Mouse (Mus musculus): ENCODE results near the gene Gm34302. TPM values are rescaled to one million over a fixed set of nuclear protein-coding genes. Genes with fewer than 3 reads are reported as not detected.
A peak's percentile ranks its signal among the peaks of the same experiment; 100 is the strongest.

Gene Gm34302
- polyA plus RNA-seq, 1 experiment from 2014 or later = not detected

- H3K36me3 ChIP-seq = no peaks in the 10 kb centered on the region
- H3K27ac ChIP-seq = peak overlapping the region; percentile 19; the same call in 1 of the 2 replicates
- H3K4me1 ChIP-seq = no peaks in the 10 kb centered on the region
- no peak overlapping the region for H3K9ac ChIP-seq
- no peaks in the 10 kb centered on the region for H3K9me3 ChIP-seq (replicated peaks)
- 0 out of 2 replicates have a peak, but pooled peaks have one; percentile 58 for ATAC-seq (replicated peaks; ENCODE audit: low FRiP score)
- no peak overlapping the region for H3K4me3 ChIP-seq (replicated peaks)
- no peak overlapping the region for H3K4me2 ChIP-seq
- 67% methylated on average over 3 of the region's 3 CpGs for WGBS
- no peaks in the 10 kb centered on the region for H3K27me3 ChIP-seq
Measured at GRCm38 (mm10) chr3:63438898-63439297, 44.8 kb downstream of the Gm34302 start.

Other genes with a start within 250 kb of the Gm34302 start
- 31.0 and 33.2 TPM in 2 replicates for gene Mme, start 242.3 kb downstream of the Gm34302 start, polyA plus RNA-seq (2015; fragmentation: Nextera tagmentation; extraction: Ambion mirVana)

All from kidney, embryonic 15.5 days (tissue).